Mouse (Mus musculus) bone marrow, adult 2 months (tissue): ENCODE results near the gene Scn1b.

Source experiments
- CTCF ChIP-seq: fragments of 200-500 bp; IDR thresholded peaks from 2 replicates; pipeline ENCODE4 v1.5.1; 2011; ENCODE audit warnings: low read length, control low read depth; ENCODE audit not compliant: control insufficient read depth, insufficient read depth
- POLR2A ChIP-seq: fragments of 200-500 bp; IDR thresholded peaks from 2 replicates; pipeline ENCODE4 v1.6.1; 2011; ENCODE audit warnings: low read depth, mild to moderate bottlenecking, control low read depth, low read length, borderline replicate concordance; ENCODE audit not compliant: control insufficient read depth

DNA sequence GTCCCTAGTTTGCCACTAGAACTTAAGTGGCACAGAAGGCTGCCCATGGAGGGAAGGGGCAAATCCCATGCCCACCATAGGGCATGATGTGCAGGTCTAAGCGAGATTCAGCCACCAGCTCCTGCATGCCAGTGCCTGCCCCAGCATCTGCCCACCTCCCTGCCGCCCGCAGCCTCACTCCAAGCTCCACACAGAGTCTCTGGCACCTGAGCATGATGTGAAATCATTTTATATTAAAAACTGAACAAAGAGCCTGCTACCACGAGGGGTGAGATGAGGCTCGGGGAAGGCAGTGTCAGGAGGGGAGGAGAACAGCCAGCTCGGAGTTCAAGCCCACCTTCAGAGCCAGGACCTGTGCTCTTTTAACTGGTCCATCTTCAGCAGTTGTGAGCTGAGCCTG, 56.5 kb downstream of the Scn1b start:
- TF ChIP-seq POLR2A: no peak
- no peak for TF ChIP-seq CTCF
